Mouse (Mus musculus): ENCODE measurements around the gene Pou2af1. TPM values are rescaled to one million over a fixed set of nuclear protein-coding genes. Genes with fewer than 3 reads are reported as not detected.

Gene Pou2af1
- under 1 TPM in 1 of 2 experiments, not detected in 1; 0.14 TPM for total RNA-seq (2021)
- long read RNA-seq, result 0 reads

DNA sequence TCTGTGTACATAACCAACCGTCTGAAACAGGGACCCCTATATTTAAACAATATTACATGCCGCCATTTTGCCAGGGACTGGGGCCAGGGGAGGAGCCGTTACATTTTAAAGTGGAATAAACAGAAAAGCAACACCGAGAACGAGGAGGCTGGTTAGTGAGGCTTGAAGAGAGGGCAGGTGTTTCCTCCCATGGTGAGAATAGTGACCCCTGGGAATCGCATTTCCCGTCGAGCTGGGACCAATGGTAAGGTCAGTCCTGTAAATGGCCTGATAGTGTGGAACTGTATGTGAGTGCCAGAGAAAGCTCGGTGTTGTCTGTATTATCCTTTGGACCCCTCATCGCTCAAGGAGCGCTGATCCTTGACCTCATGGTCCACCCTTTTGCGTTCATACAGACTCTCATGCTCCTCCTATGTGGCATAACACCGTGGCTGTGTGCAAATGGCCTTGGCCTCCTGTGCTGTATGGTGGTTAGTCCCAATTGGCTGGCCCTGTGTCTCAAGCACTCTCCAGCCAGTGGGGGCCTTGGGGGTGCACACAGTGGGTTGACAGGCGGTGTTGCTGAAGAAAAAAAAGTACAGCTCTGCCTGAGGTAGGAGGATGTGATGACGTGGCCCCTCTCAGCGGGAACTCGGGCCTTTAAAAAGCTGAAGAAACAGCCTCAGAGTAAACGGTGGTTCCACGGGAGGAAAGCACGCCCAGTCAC lies at the start of gene Pou2af1:
Gene Pou2af1 (plus strand): TSS at position 686 of the 706 bp plus-strand sequence.
- DNase-seq (ENCODE audit: low spot score in 2 of 2), result no peak

GRCm38 (mm10) chr9:51163989-51164388 lies 49.5 kb upstream of the Pou2af1 start:
- no peak for DNase-seq (ENCODE audit: low spot score in 2 of 2)

- no peak for DNase-seq (ENCODE audit: low spot score in 2 of 2)
Observed at GRCm38 (mm10) chr9:51165312-51166180, 48.0 kb upstream of the Pou2af1 start, which contains the start of gene Gm32742. Gene Gm32742 (minus strand): TSS chr9:51165517.

DNA sequence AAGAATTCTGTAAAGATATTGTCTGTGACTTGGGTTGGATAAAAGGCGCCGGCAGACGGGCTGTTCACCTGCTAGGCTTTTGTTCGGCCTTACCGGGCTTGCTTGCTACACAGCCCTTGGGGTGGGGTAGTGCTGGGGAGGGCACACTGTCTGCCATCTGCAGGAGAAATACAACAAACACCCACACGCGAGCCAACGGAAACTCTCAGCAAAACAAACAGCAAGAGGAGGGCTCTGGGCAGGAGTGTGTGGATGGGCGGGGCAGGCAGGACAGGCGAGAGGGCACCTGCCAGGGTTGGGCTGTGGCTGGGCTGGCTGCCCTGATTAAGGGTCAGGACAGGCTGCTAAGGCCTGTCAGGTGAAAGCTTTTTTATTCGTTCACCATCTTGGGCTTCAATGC lies 45.6 kb upstream of the Pou2af1 start:
- no peak for DNase-seq (ENCODE audit: low spot score in 2 of 2)

GRCm38 (mm10) chr9:51168698-51169097 lies 44.8 kb upstream of the Pou2af1 start:
- no peak for DNase-seq (ENCODE audit: low spot score in 2 of 2)

GRCm38 (mm10) chr9:51169133-51169532 lies 44.4 kb upstream of the Pou2af1 start:
- no peak for DNase-seq (ENCODE audit: low spot score in 2 of 2)

DNA sequence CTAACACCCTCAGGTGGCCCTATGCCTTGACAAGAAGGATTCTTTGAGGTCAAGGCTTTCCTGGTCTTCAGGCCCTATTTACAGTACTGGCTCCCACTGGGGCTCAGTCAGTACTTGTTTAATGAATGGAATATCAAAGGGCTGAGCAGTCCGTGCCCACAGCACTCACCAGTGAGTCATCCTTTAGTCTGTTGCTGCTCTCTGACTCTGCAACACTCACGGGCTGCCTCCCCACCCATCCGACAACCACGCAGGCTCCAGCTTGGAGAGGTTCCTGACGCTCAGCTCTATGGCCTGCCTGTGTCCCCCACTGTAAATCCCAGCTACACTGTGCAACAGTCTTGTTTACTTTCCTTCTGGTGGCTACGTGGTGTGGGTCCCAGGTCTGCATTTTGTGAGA lies 43.2 kb upstream of the Pou2af1 start:
- no peak for DNase-seq (ENCODE audit: low spot score in 2 of 2)

DNA sequence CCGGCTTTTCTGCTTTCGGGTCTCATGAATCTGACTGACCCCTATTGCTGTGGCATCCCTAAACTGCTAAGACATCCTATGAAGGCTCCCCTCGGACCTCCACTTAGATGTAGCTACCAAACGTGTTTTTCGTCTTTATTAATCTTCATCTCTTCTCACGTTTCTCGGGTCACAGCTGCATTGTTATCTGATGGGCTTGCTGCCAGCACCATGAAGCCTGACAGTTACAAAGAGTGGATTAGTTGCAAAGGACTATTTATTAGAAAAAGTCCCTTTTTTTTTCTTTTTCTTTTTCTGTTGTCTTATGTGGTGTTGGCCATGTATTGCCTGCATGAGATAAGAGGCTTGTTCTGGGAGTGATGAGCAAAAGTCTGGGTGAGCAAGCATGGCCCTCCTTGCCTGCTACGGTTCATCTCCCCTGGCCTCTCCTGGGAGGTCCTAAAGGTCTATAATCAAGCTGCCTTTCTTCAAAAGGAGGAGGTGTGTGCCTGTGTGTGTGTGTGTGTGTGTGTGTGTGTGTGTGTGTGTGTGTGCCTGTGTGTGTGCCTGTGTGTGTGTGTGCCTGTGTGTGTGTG lies 38.5 kb upstream of the Pou2af1 start:
- no peak for DNase-seq (ENCODE audit: low spot score in 2 of 2)

DNA sequence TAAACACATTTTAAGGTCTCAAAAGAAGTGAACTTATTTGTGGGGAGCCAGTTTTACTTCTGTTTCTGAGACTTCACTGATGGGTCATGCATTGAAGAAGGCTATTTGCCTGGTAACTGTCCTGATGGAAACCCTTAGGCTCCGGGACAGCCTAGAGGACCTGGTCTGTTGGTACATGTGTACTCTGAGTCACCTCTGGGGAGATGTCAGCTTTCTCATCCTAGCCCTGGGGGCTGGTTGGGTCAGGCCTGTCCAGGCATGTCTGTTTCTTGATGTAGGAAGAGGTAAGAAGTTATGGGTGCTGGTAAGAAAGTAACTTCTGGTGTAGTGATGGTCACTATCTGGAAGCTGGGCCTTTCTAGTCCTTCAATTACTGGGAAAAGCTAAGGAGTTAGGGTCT lies 37.8 kb upstream of the Pou2af1 start:
- DNase-seq (ENCODE audit: low spot score in 2 of 2), result no peak

GRCm38 (mm10) chr9:51178297-51178696 lies 35.2 kb upstream of the Pou2af1 start:
- no peak for DNase-seq (ENCODE audit: low spot score in 2 of 2)

DNA sequence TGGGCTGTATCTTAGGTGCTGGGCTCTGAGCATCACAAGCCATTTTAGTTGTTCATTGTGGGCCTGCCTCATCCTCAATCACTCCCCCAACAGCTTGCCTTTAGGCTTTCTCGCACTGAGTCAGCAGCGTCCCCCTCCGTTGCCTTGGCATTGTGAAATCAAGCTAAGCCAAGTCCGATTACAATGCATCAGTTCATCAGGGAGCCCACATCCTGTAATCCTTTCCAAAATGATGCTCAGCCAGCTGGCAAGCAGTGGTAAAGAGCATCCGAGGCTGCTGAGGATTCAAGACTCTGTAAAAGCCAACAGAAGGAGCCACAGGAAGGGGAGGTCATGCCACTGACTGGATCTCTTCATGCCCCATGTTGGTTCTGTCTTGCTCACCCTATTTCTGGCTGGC lies 32.9 kb upstream of the Pou2af1 start:
- DNase-seq (ENCODE audit: low spot score in 2 of 2), result peak; percentile 77 to 79

DNA sequence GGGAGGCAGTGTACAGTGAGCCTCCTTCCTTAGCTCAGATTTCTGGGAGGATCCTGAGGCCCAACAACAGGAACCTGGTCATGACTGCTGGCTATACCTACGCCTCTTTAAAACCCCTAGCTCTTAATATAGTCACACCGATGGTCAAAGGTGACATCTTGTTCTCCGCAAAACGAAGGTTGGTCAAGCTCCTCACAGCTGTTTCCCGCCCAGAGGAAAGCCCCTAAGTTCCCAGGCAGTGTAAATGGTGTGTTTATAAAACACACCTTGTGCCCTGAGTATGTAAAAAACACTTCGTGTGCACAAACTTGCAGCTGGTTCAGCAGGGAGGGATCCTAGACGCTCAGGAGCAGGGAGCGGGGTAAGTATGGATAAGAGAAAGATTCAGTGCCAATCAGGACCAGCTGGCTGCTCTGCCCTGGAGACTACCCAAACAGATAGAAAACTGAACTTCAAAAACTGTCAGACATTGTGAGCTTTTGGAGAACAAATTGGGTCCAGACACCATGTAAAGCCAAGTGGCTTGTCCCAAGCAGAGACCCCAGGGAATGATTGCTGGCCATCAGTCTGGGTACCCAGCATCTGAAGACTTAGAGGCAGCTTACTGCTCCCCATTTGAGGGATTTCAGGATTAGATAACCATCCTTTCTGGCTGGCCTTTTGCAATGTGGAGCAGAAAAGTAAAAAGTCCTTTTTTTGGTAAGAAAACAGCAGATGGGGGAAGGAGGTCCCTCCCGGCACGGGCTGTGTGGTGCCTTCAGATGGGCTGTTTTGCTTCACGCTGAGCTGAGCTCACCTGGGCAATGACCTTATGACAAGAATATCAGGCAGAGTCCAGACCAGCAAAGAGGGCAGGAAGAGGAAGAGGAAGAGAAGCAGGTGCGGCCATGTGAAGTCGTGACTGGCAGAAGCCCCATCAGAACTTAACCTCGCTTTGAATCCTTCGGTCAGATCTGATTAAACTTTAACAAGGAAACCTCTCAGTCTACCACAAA lies 30.5 kb upstream of the Pou2af1 start:
- no peak for DNase-seq (ENCODE audit: low spot score in 2 of 2)

DNA sequence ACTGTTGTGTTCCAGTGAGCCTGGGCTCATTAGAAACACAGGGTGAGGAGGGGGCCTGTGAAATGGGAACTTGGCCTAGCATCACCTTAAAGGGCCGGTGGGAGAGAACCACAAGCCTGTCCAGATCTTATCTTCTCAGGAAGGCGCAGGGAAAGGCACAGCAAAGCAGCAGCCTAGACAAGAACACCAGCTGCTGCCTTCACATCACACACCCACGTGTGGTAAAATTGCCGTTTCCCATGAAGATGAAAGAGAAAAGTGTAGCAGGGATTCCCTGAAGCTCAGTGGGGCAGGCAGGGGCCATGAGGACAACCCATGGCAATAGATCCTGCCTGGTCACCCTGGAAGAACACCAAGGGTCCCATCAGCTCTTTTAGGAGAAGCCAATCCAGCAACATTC lies 28.1 kb upstream of the Pou2af1 start:
- no peak for DNase-seq (ENCODE audit: low spot score in 2 of 2)

DNA sequence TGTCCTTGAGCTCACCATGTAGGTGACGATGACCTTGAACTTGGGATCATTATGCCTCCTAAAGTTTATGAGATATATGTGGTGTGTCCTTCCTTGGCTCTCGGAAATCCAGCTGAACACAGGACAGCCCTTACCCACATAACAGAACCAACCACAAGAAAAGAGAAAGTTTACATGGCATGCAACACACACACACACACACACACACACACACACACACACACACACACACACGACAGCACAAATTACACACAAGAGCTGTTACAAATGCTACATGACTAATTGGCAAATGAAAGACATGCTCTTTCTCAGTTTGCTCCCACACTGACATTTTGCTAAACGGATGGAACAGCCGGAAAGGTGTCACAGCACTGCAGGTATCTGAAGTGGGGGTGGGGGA lies 27.6 kb upstream of the Pou2af1 start:
- DNase-seq (ENCODE audit: low spot score in 2 of 2), result no peak

DNA sequence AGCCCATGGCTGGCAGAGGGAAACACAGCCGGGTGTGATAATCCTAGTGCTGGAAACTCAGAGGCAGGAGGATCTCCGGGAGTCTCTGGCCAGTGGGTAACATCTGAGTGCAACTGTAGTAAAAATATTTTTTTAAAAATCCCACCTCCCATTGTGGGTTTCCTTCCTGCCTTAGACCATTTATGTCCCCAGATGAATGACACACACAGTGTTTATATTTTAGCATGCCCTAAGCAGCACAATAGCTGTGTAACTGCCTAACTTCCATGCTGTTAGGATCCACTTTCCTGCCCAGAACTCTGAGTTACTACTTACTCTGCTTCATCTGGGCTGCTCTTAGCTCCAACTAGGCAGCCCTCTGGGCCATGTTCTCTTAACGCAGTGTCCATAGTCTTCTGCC lies 22.9 kb upstream of the Pou2af1 start:
- DNase-seq (ENCODE audit: low spot score in 2 of 2), result no peak

GRCm38 (mm10) chr9:51194790-51195189 lies 18.7 kb upstream of the Pou2af1 start:
- DNase-seq (ENCODE audit: low spot score in 2 of 2), result no peak

DNA sequence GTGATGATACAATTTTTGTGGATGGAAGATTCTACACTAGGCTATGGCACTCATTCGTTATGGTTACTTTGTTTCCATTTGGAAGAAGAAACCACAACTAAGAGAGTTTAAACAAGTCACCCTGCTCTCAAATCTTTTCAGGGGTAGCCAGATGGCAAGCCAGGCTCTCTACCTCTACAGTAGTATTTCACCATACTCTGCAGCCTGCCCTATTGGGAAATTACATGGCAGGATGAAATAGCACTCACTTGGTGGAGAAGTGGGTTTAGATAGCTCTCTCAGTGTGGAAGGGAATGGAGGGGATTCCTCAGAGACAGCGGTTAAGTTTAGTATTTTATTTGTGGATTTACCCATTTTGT lies 4.6 kb upstream of the Pou2af1 start:
- DNase-seq (ENCODE audit: low spot score in 2 of 2), result no peak

- DNase-seq (ENCODE audit: low spot score in 2 of 2), result no peak
Observed at GRCm38 (mm10) chr9:51211191-51211590, 2.3 kb upstream of the Pou2af1 start.

GRCm38 (mm10) chr9:51213729-51214237 lies 275 bp downstream of the Pou2af1 start:
- DNase-seq (ENCODE audit: low spot score in 2 of 2), result no peak

DNA sequence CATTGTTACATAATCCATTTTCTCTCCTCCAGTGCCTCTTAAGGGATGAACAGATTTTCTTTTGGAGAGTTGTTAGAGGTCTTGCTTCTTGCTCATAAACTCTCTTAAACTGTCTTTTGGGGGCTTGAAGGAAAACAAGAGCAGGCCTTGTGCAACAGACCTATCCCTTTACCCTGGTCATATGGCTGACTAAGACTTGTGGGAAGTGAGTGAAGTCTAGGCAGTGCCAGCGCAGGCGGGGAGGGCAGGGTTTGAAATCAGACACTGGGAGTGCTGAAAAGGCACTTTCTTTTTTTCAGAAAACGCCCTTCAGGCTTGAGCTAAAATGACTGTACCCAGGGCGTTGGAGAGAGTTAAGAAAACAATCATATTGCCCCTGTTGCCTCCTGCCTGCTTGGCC lies 1.8 kb downstream of the Pou2af1 start:
- DNase-seq (ENCODE audit: low spot score in 2 of 2), result no peak

GRCm38 (mm10) chr9:51215949-51216348 lies 2.4 kb downstream of the Pou2af1 start:
- no peak for DNase-seq (ENCODE audit: low spot score in 2 of 2)

Data from layer of hippocampus, postnatal 10 days (tissue).